Mouse (Mus musculus): ENCODE results near the gene Optc. TPM values are rescaled to one million over a fixed set of nuclear protein-coding genes. Genes with fewer than 3 reads are reported as not detected.
A peak's percentile ranks its signal among the peaks of the same experiment; 100 is the strongest.

Optc gene
- polyA plus RNA-seq (2017; shearing (Covaris generic)), result not detected

DNA sequence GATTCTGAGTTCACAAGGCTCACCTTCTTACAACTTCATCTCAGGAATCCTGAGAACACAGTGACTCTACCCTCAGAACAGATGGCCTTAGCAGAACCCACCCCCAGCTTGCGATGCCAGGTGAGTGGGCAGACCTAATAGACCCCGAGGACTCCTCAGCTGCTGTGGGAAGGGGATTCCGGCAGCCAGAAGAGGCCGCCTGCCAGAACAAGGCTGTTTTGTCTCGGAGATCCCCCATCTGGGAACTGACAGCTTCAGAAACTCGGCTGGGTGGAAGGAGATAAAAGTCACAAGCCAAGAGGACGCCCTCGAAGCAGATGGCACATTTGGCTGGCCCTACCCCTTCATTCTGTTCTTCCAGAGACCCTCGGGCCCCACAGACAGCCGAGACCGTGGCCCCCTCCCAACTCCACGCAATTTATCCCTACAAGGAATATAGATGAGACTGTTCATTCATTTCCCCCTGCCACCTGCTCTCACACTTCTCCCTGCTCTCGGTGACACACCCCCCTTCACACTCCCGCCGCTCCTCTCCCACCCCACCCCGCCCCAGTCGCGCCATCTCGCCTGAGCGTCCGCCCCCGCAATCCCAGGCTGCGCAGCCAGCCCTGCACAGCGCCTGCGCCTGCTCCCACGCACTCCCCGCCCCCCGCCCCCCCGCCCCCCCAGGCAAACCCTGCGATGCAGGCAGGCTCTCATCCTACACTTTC is at the start of gene Optc:
Gene Optc, minus strand, starts transcription at position 51 of the 710 bp plus-strand sequence.
- ATAC-seq, result peak; percentile 50

DNA sequence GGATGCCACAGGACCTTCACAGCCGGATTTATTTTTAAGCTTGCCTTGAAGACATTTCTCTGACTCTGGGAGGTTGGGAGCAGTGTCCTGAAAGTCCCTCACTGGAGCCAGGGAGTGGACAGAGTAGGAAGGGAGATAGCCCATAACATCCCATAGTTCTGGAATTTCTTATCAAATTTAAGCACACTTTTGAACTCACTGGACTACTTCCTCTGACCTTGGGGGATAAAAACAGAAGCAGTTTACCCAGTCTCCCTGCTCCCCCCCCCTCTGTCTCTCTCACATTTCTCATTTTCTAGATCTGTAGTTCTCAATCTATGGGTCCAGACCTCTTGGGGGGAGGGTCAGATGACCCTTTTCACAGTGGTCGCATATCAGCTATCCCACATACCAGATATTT is 46.2 kb upstream of the Optc start:
- ATAC-seq, result no peak

GRCm38 (mm10) chr1:133953261-133953742 is 45.5 kb upstream of the Optc start:
- no peak for ATAC-seq

DNA sequence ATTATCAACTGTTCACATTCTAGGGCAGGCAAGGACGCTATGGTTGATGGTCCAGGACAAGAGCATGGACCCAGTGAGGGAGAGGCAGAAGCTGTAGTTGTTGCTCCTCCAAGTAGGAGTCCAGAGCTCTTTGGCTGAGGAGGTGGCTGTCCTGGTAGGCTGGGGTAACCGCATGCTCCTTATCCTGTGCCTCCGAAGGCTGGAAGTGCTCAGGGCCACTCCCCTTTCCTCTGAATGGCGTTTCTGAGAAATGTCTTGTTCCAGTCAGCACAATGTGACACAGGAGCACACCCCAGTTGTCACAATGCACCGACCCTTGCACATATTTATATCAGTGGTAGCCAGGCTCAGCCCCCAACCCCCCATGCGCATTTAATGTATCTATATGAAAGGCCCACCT is 43.8 kb upstream of the Optc start:
- no peak for ATAC-seq

GRCm38 (mm10) chr1:133950061-133950782 is 42.4 kb upstream of the Optc start:
- no peak for ATAC-seq

- no peak for ATAC-seq
Measured at GRCm38 (mm10) chr1:133945106-133945505, 37.3 kb upstream of the Optc start.

GRCm38 (mm10) chr1:133941904-133942303 is 34.1 kb upstream of the Optc start:
- no peak for ATAC-seq

DNA sequence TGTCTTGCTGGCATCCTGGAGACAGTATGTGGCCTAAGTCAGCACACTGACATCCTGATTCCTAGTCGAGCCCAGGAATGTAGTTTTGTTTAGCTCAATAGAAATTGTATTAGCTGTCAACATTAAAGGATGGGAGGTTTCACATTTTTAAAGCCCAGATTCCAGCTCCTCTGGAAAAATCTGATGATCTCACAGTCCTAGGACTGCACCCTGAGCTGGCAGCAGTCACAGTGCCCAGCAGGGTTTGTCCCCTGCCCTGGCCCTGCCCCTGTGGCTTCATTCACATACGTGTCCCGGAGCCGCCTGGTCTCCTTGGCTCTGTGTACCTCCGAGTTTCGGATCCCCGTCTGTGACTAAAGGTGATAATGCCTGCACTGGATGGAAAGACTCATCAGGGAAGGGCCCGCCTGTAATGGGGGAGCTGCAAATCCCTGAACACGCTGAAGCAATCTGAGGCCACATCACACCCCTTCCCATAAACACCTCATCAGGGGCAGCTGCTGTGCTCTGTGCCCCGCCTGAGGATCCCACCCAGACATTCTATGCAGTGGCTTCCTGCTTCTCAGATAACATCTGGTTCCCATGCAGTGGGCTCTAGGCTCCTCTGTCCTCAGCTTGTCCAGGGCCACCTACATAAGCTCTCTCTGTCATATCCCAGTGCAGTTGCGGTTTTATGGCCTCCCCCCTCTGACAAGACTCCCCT is 33.5 kb upstream of the Optc start:
- no peak for ATAC-seq

GRCm38 (mm10) chr1:133940481-133941092 is 32.8 kb upstream of the Optc start:
- no peak for ATAC-seq

- ATAC-seq, result no peak
Measured at GRCm38 (mm10) chr1:133939708-133940107, 31.9 kb upstream of the Optc start.

DNA sequence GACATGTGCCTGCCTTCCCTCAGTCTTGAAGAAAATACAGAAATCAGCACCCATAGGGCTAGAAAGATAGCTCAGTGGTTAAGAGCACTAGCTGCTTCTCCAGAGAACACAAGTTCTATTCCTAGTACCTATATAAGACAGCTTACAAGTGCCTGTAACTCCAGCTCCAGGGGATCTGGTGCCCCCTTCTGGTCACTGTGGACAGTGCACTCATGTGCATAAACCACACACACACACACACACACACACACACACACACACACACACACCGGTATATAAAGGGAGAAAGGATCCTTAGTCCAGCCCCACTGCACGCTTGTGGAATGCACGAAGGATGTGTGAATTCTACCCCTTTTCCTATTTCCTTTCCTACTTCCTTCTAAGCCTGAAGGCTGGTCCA is 28.4 kb upstream of the Optc start:
- ATAC-seq, result no peak

DNA sequence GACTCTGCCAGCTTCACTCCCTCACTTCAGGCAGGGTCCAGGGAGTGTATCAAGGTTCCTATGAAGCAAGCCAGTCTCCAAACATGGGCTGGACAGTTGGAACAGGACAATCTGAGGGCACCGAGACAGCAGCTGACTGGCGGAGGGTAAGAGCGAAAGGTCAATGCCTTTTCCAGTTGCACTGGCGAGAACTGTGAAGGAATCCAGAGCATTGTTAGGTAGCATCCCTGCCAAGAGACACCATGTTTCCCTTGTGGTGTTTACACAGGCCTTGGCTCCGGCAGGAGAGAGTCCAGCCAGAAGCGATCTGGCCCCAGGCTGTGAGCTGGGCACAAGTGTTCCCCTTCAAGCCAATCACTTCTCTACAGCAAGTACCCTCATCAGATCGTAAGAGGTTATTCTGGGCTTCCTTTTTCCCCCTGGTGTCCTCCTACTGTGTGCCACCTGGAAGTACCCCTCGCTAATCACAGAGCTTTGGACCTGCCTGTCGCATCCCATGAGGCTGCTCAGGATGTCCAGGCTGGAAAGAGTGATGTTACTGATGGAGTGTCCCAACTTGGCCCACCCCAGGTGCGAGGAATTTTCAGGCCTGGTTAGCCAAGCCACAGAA is 26.7 kb upstream of the Optc start:
- no peak for ATAC-seq

DNA sequence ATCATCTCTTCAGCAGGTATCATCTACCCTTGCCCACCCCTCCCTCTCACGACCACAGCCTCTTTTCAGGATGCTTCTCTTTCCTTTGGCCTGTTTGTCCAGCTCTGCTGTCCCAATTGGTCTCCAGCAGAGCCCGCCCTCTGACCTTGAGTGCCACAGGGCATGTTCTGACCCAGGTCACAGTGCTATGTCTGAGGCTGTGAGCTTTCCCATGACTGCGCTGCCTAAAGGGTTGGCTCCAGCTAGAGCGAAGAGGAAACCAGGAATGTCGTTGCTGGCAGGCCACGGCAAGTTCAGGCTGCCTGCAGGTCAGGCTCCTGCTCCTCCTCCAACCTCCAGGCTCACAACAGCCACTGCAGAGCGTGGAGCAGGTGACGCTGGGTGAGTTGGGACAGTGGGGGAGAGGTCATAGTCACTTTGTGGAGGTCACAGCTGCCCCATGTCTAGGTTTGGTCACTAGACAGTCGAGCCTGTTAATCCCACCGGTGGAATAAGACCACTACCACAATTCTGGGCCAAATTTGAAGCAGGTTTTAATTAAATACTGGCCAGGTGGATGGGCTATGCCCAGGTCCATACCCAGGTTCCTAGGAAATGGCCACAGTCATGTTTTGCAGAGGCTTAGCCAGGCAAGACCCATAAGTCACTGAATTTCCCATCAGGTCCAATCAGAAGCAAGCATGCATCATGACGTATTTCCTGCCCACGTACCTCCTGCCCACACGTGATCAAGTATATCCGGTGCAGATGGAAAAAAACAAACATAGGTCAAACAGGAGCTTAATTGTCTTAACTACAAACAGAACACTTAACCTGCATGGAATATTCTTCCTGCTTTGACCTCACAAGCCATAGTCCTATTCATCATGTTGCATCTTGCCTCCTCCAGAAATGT is 25.7 kb upstream of the Optc start:
- ATAC-seq, result no peak

- no peak for ATAC-seq
Measured at GRCm38 (mm10) chr1:133929980-133930379, 22.2 kb upstream of the Optc start.

DNA sequence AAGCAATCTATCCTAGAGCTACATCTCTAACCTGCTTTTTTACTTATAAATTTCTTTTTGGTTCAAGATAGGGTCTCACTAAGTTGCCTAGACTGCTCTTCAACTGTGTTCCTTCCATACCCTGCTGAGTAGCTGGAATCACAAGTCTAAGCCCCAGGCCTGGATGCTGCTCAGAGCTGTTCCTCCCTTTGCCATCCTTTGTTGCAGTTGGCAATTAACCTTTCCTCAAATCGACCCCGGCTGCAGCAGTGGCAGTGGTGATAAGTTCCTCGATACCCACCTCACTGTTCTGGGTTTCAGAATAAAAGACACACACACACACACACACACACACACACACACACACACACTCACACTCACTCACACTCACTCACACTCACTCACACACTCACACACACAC is 17.4 kb upstream of the Optc start:
- no peak for ATAC-seq

GRCm38 (mm10) chr1:133924141-133924875 is 16.5 kb upstream of the Optc start:
- no peak for ATAC-seq

DNA sequence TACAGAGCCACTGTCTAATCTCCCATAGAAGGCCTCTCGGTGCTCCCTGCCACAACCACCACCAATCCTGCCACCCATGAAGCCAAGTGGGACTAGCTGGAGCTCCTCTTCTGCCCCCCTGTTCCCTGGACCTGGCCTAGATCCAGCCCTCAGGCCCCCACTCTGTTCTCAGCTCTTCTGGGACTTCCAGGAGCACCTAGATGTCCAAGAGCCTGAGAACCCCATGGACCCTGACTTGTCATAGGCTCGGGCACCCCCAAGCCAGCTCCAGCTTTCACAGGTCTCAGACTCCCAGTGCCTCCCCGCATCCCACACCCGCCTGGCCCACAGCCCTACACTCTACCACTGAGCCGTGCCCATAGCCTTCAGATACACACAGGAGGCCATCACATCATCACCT is 15.3 kb upstream of the Optc start:
- no peak for ATAC-seq

DNA sequence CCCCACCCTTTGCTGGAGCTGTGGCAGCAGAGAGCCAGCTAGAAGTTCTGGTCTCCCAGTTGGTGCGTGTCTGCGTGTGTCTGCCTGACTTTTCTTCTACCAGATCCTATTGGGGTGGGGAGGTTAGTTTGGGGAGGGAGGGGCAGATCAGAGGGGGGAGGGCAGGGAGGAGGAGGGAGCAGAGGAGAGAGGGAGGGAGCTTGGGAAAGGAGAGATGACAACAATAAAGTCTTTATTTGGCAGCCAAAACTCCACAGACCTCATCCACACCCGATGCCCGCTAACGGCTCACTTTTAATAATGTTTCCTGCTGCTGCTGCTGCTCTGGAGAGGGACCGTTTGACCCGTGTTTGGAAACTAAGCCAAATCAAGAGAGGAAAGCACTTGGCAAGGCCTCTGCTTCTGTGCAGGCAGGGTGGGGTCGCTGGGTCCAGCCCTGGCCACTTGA is 13.5 kb upstream of the Optc start, which contains the start of gene Prelp:
Gene Prelp, minus strand, starts transcription at position 111 of the 448 bp plus-strand sequence.
- no peak for ATAC-seq

GRCm38 (mm10) chr1:133920876-133921275 is 13.1 kb upstream of the Optc start:
- ATAC-seq, result no peak

DNA sequence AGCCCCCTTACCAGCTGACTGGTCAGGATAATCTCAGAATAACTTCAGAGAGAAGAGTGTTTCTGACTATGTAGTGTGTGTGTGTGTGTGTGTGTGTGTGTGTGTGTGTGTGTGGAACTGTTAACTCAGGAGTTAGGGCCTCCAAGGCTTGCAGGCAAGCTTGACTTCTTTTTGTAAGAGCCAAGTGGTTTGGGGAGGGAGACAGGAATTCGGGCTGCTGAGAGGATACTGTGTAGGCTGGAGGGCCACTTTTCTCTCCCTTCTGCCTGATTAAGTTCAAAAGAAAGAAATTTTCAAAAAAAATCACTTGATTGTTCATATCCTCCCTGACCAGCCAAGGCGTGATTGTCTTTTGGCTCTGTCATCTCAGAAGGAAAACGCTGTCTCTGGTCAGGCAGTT is 12.6 kb upstream of the Optc start:
- ATAC-seq, result no peak

- no peak for ATAC-seq
Measured at GRCm38 (mm10) chr1:133918088-133918470, 10.3 kb upstream of the Optc start.

All from CD4-positive, CD25-positive, alpha-beta regulatory T cell, adult 4 months (primary cell).